Mouse (Mus musculus): ENCODE data around the gene Tpst1. TPM values are rescaled to one million over a fixed set of nuclear protein-coding genes. Genes with fewer than 3 reads are reported as not detected.

Tpst1 gene
- polyA plus RNA-seq, 1 experiment from 2014 or later: 58.1 TPM

GRCm38 (mm10) chr5:130101724-130102123, 28.6 kb downstream of the Tpst1 start:
- Histone ChIP-seq H3K4me3 (ENCODE audit: low read length) (no peak overlapping the region), H3K4me1 (replicated peaks; ENCODE audit: control insufficient read depth, insufficient read depth, low read length) (0 out of 2 replicates have a peak, but pooled peaks cover 2% of the 10 kb centered on the region), H3K27me3 (ENCODE audit: control insufficient read depth, insufficient read depth, low read depth, low read length) (no peaks in the 10 kb centered on the region), H3K4me2 (ENCODE audit: low read depth, low read length) (no peak overlapping the region), H3K9ac (ENCODE audit: low read length) (no peak overlapping the region), H3K27ac (ENCODE audit: low read length) (no peak overlapping the region), H3K9me3 (ENCODE audit: control insufficient read depth, low read length) (no peaks in the 10 kb centered on the region), H3K36me3 (ENCODE audit: control insufficient read depth, insufficient read depth, low read length) (peaks cover 6% of the 10 kb centered on the region; the same call in 1 of the 2 replicates)
- no peak for ATAC-seq (ENCODE audit: low read depth)
- WGBS: 95% methylated on average over 17 of the region's 17 CpGs

- Histone ChIP-seq H3K4me3 (ENCODE audit: low read length) (no peak overlapping the region), H3K9me3 (ENCODE audit: control insufficient read depth, low read length) (no peaks in the 10 kb centered on the region), H3K4me1 (replicated peaks; ENCODE audit: control insufficient read depth, insufficient read depth, low read length) (no peaks in the 10 kb centered on the region), H3K27ac (ENCODE audit: low read length) (no peak overlapping the region), H3K27me3 (ENCODE audit: control insufficient read depth, insufficient read depth, low read depth, low read length) (no peaks in the 10 kb centered on the region), H3K4me2 (ENCODE audit: low read depth, low read length) (no peak overlapping the region), H3K36me3 (ENCODE audit: control insufficient read depth, insufficient read depth, low read length) (peaks cover 4% of the 10 kb centered on the region; the same call in 1 of the 2 replicates), H3K9ac (ENCODE audit: low read length) (no peak overlapping the region)
- 81% methylated on average over 3 of the region's 3 CpGs for WGBS
- no peak for ATAC-seq (ENCODE audit: low read depth)
These were observed 36.2 kb downstream of the Tpst1 start for GRCm38 (mm10) chr5:130109348-130109747.

GRCm38 (mm10) chr5:130110632-130111464, 37.7 kb downstream of the Tpst1 start:
- no peaks in the 10 kb centered on the region for H3K4me1 ChIP-seq (replicated peaks; ENCODE audit: control insufficient read depth, insufficient read depth, low read length)
- 81% methylated on average over 12 of the region's 12 CpGs for WGBS
- no peak overlapping the region for H3K4me2 ChIP-seq (ENCODE audit: low read depth, low read length)
- no peaks in the 10 kb centered on the region for H3K9me3 ChIP-seq (ENCODE audit: control insufficient read depth, low read length)
- ATAC-seq (ENCODE audit: low read depth): no peak
- H3K4me3 ChIP-seq (ENCODE audit: low read length): no peak overlapping the region
- H3K27me3 ChIP-seq (ENCODE audit: control insufficient read depth, insufficient read depth, low read depth, low read length): no peaks in the 10 kb centered on the region
- H3K36me3 ChIP-seq (ENCODE audit: control insufficient read depth, insufficient read depth, low read length): peaks cover 4% of the 10 kb centered on the region
- H3K9ac ChIP-seq (ENCODE audit: low read length): no peak overlapping the region
- H3K27ac ChIP-seq (ENCODE audit: low read length): no peak overlapping the region

GRCm38 (mm10) chr5:130112653-130113052, 39.5 kb downstream of the Tpst1 start:
- Histone ChIP-seq H3K36me3 (ENCODE audit: control insufficient read depth, insufficient read depth, low read length) (peaks cover 4% of the 10 kb centered on the region), H3K9me3 (ENCODE audit: control insufficient read depth, low read length) (no peaks in the 10 kb centered on the region), H3K27ac (ENCODE audit: low read length) (no peak overlapping the region), H3K27me3 (ENCODE audit: control insufficient read depth, insufficient read depth, low read depth, low read length) (no peaks in the 10 kb centered on the region), H3K9ac (ENCODE audit: low read length) (no peak overlapping the region), H3K4me3 (ENCODE audit: low read length) (no peak overlapping the region), H3K4me1 (replicated peaks; ENCODE audit: control insufficient read depth, insufficient read depth, low read length) (no peaks in the 10 kb centered on the region), H3K4me2 (ENCODE audit: low read depth, low read length) (no peak overlapping the region)
- ATAC-seq (ENCODE audit: low read depth): no peak

GRCm38 (mm10) chr5:130116116-130116515, 43.0 kb downstream of the Tpst1 start:
- Histone ChIP-seq H3K4me3 (ENCODE audit: low read length) (no peak overlapping the region), H3K4me2 (ENCODE audit: low read depth, low read length) (no peak overlapping the region), H3K27ac (ENCODE audit: low read length) (no peak overlapping the region), H3K4me1 (replicated peaks; ENCODE audit: control insufficient read depth, insufficient read depth, low read length) (no peaks in the 10 kb centered on the region; the same call in 1 of the 2 replicates), H3K27me3 (ENCODE audit: control insufficient read depth, insufficient read depth, low read depth, low read length) (no peaks in the 10 kb centered on the region), H3K36me3 (ENCODE audit: control insufficient read depth, insufficient read depth, low read length) (no peaks in the 10 kb centered on the region; the same call in 1 of the 2 replicates), H3K9ac (ENCODE audit: low read length) (no peak overlapping the region), H3K9me3 (ENCODE audit: control insufficient read depth, low read length) (no peaks in the 10 kb centered on the region)
- WGBS: 86% methylated on average over 12 of the region's 12 CpGs
- ATAC-seq (ENCODE audit: low read depth): no peak

GRCm38 (mm10) chr5:130116857-130117256, 43.7 kb downstream of the Tpst1 start:
- no peak for ATAC-seq (ENCODE audit: low read depth)
- no peak overlapping the region for H3K27ac ChIP-seq (ENCODE audit: low read length)
- H3K36me3 ChIP-seq (ENCODE audit: control insufficient read depth, insufficient read depth, low read length): no peaks in the 10 kb centered on the region; the same call in 1 of the 2 replicates
- H3K4me2 ChIP-seq (ENCODE audit: low read depth, low read length): no peak overlapping the region
- H3K9me3 ChIP-seq (ENCODE audit: control insufficient read depth, low read length): no peaks in the 10 kb centered on the region
- no peak overlapping the region for H3K4me3 ChIP-seq (ENCODE audit: low read length)
- H3K27me3 ChIP-seq (ENCODE audit: control insufficient read depth, insufficient read depth, low read depth, low read length): no peaks in the 10 kb centered on the region
- no peaks in the 10 kb centered on the region; the same call in 1 of the 2 replicates for H3K4me1 ChIP-seq (replicated peaks; ENCODE audit: control insufficient read depth, insufficient read depth, low read length)
- no peak overlapping the region for H3K9ac ChIP-seq (ENCODE audit: low read length)
- WGBS: 77% methylated on average over 7 of the region's 7 CpGs

- no peak for ATAC-seq (ENCODE audit: low read depth)
- no peaks in the 10 kb centered on the region; the same call in 1 of the 2 replicates for H3K4me1 ChIP-seq (replicated peaks; ENCODE audit: control insufficient read depth, insufficient read depth, low read length)
- no peak overlapping the region for H3K9ac ChIP-seq (ENCODE audit: low read length)
- no peak overlapping the region for H3K4me2 ChIP-seq (ENCODE audit: low read depth, low read length)
- H3K4me3 ChIP-seq (ENCODE audit: low read length): no peak overlapping the region
- no peaks in the 10 kb centered on the region for H3K27me3 ChIP-seq (ENCODE audit: control insufficient read depth, insufficient read depth, low read depth, low read length)
- no peaks in the 10 kb centered on the region; the same call in 1 of the 2 replicates for H3K36me3 ChIP-seq (ENCODE audit: control insufficient read depth, insufficient read depth, low read length)
- 55% methylated on average over 6 of the region's 6 CpGs for WGBS
- no peak overlapping the region for H3K27ac ChIP-seq (ENCODE audit: low read length)
- no peaks in the 10 kb centered on the region for H3K9me3 ChIP-seq (ENCODE audit: control insufficient read depth, low read length)
These were observed 44.8 kb downstream of the Tpst1 start for GRCm38 (mm10) chr5:130117932-130118331.

GRCm38 (mm10) chr5:130119236-130119635, 46.1 kb downstream of the Tpst1 start:
- Histone ChIP-seq H3K36me3 (ENCODE audit: control insufficient read depth, insufficient read depth, low read length) (no peaks in the 10 kb centered on the region; the same call in 1 of the 2 replicates), H3K4me2 (ENCODE audit: low read depth, low read length) (no peak overlapping the region), H3K9me3 (ENCODE audit: control insufficient read depth, low read length) (no peaks in the 10 kb centered on the region), H3K27ac (ENCODE audit: low read length) (no peak overlapping the region), H3K4me3 (ENCODE audit: low read length) (no peak overlapping the region), H3K4me1 (replicated peaks; ENCODE audit: control insufficient read depth, insufficient read depth, low read length) (no peaks in the 10 kb centered on the region; the same call in 1 of the 2 replicates), H3K27me3 (ENCODE audit: control insufficient read depth, insufficient read depth, low read depth, low read length) (no peaks in the 10 kb centered on the region), H3K9ac (ENCODE audit: low read length) (no peak overlapping the region)
- ATAC-seq (ENCODE audit: low read depth): no peak
- WGBS: 69% methylated on average over 3 of the region's 3 CpGs

- no peak overlapping the region for H3K9ac ChIP-seq (ENCODE audit: low read length)
- H3K9me3 ChIP-seq (ENCODE audit: control insufficient read depth, low read length): no peaks in the 10 kb centered on the region
- no peak overlapping the region for H3K27ac ChIP-seq (ENCODE audit: low read length)
- no peaks in the 10 kb centered on the region; the same call in 1 of the 2 replicates for H3K4me1 ChIP-seq (replicated peaks; ENCODE audit: control insufficient read depth, insufficient read depth, low read length)
- no peak overlapping the region for H3K4me2 ChIP-seq (ENCODE audit: low read depth, low read length)
- no peak overlapping the region for H3K4me3 ChIP-seq (ENCODE audit: low read length)
- no peaks in the 10 kb centered on the region for H3K27me3 ChIP-seq (ENCODE audit: control insufficient read depth, insufficient read depth, low read depth, low read length)
- H3K36me3 ChIP-seq (ENCODE audit: control insufficient read depth, insufficient read depth, low read length): peaks cover 4% of the 10 kb centered on the region; the same call in 1 of the 2 replicates
- 82% methylated on average over 12 of the region's 12 CpGs for WGBS
- ATAC-seq (ENCODE audit: low read depth): no peak
These were observed 47.1 kb downstream of the Tpst1 start for GRCm38 (mm10) chr5:130120070-130120736.
